Mouse (Mus musculus) Patski (cell line): ENCODE measurements at regions not wholly inside any gene's neighbourhood (a gene's known extent, or its start where the extent isn't known, plus 50 kb on each side); places are given as distances from the start of the nearest gene placed in this dataset.

Experiments used
- ATAC-seq: fragments of 100-300 bp; one replicate; pipeline ENCODE4 v1.8.0; 2021
- CTCF ChIA-PET: fragments of 350-600 bp; sonication (Branson Sonifier 250); formaldehyde crosslinking; loops from one replicate; lab custom pipeline; 2022; ENCODE audit warnings: inconsistent platforms; lab: Charles Lee
- POLR2A ChIA-PET: fragments of 350-600 bp; sonication (Branson Sonifier 250); formaldehyde crosslinking; loops from one replicate; lab custom pipeline; 2022; ENCODE audit warnings: antibody characterized with exemption, inconsistent platforms; lab: Charles Lee
- DNase-seq: peaks from one replicate; pipeline ENCODE4 v3.0.0-alpha.2; 2011; ENCODE audit warnings: low read depth, low spot score
- H3K27me3 ChIP-seq: fragments of 371-371 bp; one replicate; pipeline ENCODE4 v1.5.1; 2021
- CTCF ChIP-seq: fragments of 100-300 bp; IDR thresholded peaks from one replicate; pipeline ENCODE4 v1.5.1; 2021
- in situ Hi-C: fragments of 300-500 bp; cut with MboI; formaldehyde crosslinking; loops from 3 replicates; pipeline ENCODE4 v1.11.1; 2018; ENCODE audit warnings: low pct_unique_long_range_greater_than_20kb, mixed read lengths

DNA sequence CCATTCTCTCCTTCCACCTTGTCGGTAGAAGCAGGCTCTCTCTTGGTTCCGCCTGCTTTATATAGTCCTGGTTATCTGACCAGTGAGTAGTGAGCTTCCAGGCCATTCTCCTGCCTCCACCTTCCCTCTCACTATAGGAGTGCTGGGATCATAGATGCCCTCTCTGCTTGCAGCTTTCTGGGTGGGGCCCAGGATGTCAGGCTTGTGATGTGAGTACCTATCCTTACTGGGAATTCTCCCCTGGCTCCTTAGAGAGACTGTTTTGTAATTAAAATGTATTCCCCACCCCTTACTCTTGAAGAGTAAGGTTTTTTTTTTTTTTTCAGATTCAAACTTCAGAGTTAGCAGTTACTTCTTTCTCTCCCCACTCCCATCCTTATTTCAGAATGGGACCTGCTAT, 291.1 kb upstream of the Rtl1 start:
- ATAC-seq (no peak), DNase-seq (no peak)
- H3K27me3 ChIP-seq = peaks cover 6% of the 10 kb centered on the region
- ChIA-PET CTCF (no interaction called here), POLR2A (no interaction called here)
- no peak for TF ChIP-seq CTCF
- in situ Hi-C loops = no loop called here

- H3K27me3 ChIP-seq = peaks cover 6% of the 10 kb centered on the region
- DNase-seq = no peak
- ChIA-PET POLR2A (no interaction called here), CTCF (no interaction called here)
- in situ Hi-C loops = no loop called here
- no peak for TF ChIP-seq CTCF
- no peak for ATAC-seq
These were observed 292.7 kb upstream of the Rtl1 start for GRCm38 (mm10) chr12:109892834-109893233.

- ATAC-seq (no peak), DNase-seq (no peak)
- no peak for TF ChIP-seq CTCF
- ChIA-PET CTCF (no interaction called here), POLR2A (no interaction called here)
- peaks cover 6% of the 10 kb centered on the region for H3K27me3 ChIP-seq
- in situ Hi-C loops = no loop called here
These were observed 293.5 kb upstream of the Rtl1 start for GRCm38 (mm10) chr12:109893657-109894056.

DNA sequence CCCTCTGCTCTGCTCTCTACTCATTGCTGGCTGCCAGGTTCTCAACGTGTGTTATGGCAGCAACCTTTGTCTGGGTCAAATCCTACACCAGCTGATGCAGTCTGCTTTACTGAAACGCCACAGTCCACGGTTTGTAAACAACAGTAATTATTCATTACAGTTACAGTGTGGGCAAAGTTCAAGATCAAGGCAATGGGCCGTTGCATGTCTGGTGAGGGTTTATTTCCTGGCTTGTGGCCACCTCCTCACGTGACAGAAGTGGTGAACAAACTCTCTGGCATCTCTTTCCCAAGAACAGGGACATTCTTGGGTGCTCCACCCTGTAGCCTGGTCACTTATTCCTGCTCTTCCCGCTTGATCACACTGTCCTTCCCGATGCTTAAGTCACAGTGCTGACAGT, 295.3 kb upstream of the Rtl1 start:
- H3K27me3 ChIP-seq = no peaks in the 10 kb centered on the region
- ATAC-seq (peak; percentile 51), DNase-seq (peak; percentile 30)
- ChIA-PET CTCF (no interaction called here), POLR2A (no interaction called here)
- TF ChIP-seq CTCF = no peak
- in situ Hi-C loops = no loop called here

- CTCF ChIA-PET = no interaction called here
- H3K27me3 ChIP-seq = no peaks in the 10 kb centered on the region
- TF ChIP-seq CTCF = no peak
- DNase-seq = no peak
- in situ Hi-C loops = no loop called here
- POLR2A ChIA-PET = no interaction called here
- no peak for ATAC-seq
These were observed 296.3 kb upstream of the Rtl1 start for GRCm38 (mm10) chr12:109896397-109896796.

GRCm38 (mm10) chr12:109896906-109897305, 296.8 kb upstream of the Rtl1 start:
- in situ Hi-C loops = no loop called here
- no peak for DNase-seq
- POLR2A ChIA-PET = no interaction called here
- CTCF ChIA-PET = no interaction called here
- TF ChIP-seq CTCF = no peak
- no peaks in the 10 kb centered on the region for H3K27me3 ChIP-seq
- ATAC-seq = no peak

GRCm38 (mm10) chr12:109897861-109898385, 297.8 kb upstream of the Rtl1 start:
- DNase-seq = no peak
- ATAC-seq = no peak
- ChIA-PET CTCF (interaction anchor here (0.6 kb wide), 1 partner anchor 47 kb away, joined by 3 read pairs; no protein-coding TSS in a partner anchor), POLR2A (interaction anchor here (0.6 kb wide), 1 partner anchor 12 kb away, joined by 5 read pairs; no protein-coding TSS in a partner anchor)
- no peaks in the 10 kb centered on the region for H3K27me3 ChIP-seq
- no peak for TF ChIP-seq CTCF
- in situ Hi-C loops = no loop called here

GRCm38 (mm10) chr12:109899420-109899819, 299.3 kb upstream of the Rtl1 start:
- in situ Hi-C loops = no loop called here
- CTCF ChIA-PET = no interaction called here
- H3K27me3 ChIP-seq = no peaks in the 10 kb centered on the region
- DNase-seq = no peak
- ATAC-seq = no peak
- POLR2A ChIA-PET = no interaction called here
- no peak for TF ChIP-seq CTCF

DNA sequence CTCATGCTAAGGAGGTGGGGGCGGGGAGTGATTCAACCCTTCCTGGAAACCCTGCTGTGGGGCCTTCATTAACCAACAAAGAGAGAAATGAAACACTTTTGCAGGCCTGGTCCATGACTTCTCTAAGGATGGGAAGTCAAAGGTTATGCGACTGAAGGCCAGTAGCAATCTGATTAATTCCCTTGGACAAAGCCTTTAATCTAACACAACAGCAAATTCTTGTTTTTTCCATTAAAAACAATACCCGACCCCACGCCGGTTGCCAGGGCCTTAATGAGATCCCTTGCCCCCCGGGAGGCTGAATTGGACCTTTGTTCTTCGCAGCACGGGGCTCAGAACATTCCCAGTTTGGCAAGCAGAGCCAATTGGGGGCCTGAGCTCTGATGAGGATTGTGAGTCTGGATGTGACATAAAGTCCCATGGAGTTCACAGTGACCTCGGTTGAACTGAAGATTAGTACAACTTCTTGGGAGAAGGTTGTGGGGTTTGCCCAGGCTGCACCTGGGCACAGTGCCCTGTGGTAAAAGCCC, 310.9 kb upstream of the Rtl1 start:
- POLR2A ChIA-PET = no interaction called here
- no peak for ATAC-seq
- CTCF ChIA-PET = no interaction called here
- no peaks in the 10 kb centered on the region for H3K27me3 ChIP-seq
- in situ Hi-C loops = no loop called here
- no peak for TF ChIP-seq CTCF
- DNase-seq = no peak

DNA sequence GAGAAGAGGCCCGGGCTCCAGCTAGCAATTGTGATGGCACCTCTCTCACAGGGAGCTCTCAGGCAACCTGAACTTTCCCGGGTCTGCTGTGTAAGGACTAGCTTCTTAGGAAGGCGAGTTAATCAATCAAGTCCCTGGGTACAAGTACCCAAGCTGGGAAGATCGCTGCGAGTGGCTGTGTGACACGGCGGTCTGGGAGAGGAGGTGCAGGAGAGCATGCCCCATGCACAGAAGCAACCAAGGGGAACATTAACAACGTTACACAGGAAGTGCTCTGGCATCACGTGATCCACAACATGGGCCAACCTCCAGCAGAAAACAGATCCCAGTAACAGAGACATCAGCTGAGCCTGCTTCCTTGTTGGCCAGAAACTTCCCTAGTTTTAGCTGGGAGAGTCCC, 311.4 kb upstream of the Rtl1 start:
- in situ Hi-C loops = no loop called here
- no peaks in the 10 kb centered on the region for H3K27me3 ChIP-seq
- no peak for TF ChIP-seq CTCF
- ATAC-seq (no peak), DNase-seq (no peak)
- ChIA-PET CTCF (no interaction called here), POLR2A (no interaction called here)

- DNase-seq (no peak), ATAC-seq (no peak)
- POLR2A ChIA-PET = no interaction called here
- H3K27me3 ChIP-seq = peaks cover 10% of the 10 kb centered on the region
- CTCF ChIA-PET = no interaction called here
- in situ Hi-C loops = no loop called here
- TF ChIP-seq CTCF = no peak
These were observed 317.6 kb upstream of the Rtl1 start for GRCm38 (mm10) chr12:109917761-109918160.

GRCm38 (mm10) chr12:109918901-109919300, 318.8 kb upstream of the Rtl1 start:
- CTCF ChIA-PET = no interaction called here
- in situ Hi-C loops = no loop called here
- peaks cover 10% of the 10 kb centered on the region for H3K27me3 ChIP-seq
- TF ChIP-seq CTCF = no peak
- POLR2A ChIA-PET = no interaction called here
- ATAC-seq (no peak), DNase-seq (no peak)
